Mouse (Mus musculus) liver, postnatal 0 days (tissue): ENCODE results near the gene Pnpla2.

Experiments
- CTCF ChIP-seq: sonication (generic); IDR thresholded peaks from 2 replicates; pipeline ENCODE4 v1.5.1; 2016; ENCODE audit warnings: antibody characterized with exemption, low read depth
- EP300 ChIP-seq: IDR thresholded peaks from 2 replicates; pipeline ENCODE4 v1.6.1; 2016; ENCODE audit warnings: antibody characterized with exemption, low read depth, mild to moderate bottlenecking

DNA sequence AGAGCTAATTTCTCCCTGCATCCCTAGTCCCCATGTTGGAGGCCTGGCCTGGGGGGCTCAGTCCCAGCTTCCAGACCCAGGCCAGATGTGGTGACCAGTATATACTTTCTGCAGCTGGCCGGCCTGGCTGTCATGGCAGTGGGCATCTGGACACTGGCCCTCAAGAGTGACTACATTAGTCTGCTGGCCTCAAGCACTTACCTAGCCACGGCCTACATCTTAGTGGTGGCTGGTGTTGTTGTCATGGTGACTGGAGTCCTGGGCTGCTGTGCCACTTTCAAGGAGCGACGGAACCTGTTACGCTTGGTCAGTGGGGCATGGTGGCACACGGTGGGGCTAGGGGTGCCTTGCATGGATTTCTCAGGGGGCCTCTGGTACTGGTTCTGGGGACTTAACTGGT is 14.4 kb downstream of the Pnpla2 start:
- no peak for TF ChIP-seq CTCF
- no peak for TF ChIP-seq EP300
